Mouse (Mus musculus) spleen, adult 2 months (tissue): ENCODE data around the gene Ankfy1. TPM values are rescaled to one million over a fixed set of nuclear protein-coding genes. Genes with fewer than 3 reads are reported as not detected.
A peak's percentile ranks its signal among the peaks of the same experiment; 100 is the strongest.
"Not testable (repeated sequence)": the region's sequence is repeated elsewhere in the genome, so short reads cannot be mapped to it uniquely, and the experiment has no call there.

ENCODE experiments used
- DNase-seq, 2 experiments: peaks; one replicate each; pipeline versions ENCODE4 v3.0.0 to v3.0.0-alpha.2; 2012 to 2021; ENCODE audit warnings: low spot score in 2 of 2, low read depth in 1 of 2
- H3K27ac ChIP-seq: fragments of 200-500 bp; 2 replicates; pipeline ENCODE4 v1.5.1; 2012; ENCODE audit warnings: low read length, inconsistent platforms; ENCODE audit not compliant: insufficient read depth
- H3K27me3 ChIP-seq: fragments of 200-500 bp; 2 replicates; pipeline ENCODE4 v1.6.1; 2012; ENCODE audit warnings: mild to moderate bottlenecking, moderate library complexity, low read length, inconsistent platforms; ENCODE audit not compliant: control insufficient read depth, insufficient read depth
- H3K36me3 ChIP-seq: fragments of 200-500 bp; 2 replicates; pipeline ENCODE4 v1.6.1; 2012; ENCODE audit warnings: mild to moderate bottlenecking, low read length, inconsistent platforms; ENCODE audit not compliant: control insufficient read depth, insufficient read depth
- H3K4me1 ChIP-seq: fragments of 200-500 bp; 2 replicates; pipeline ENCODE4 v1.6.1; 2011; ENCODE audit warnings: inconsistent platforms; ENCODE audit not compliant: control insufficient read depth, insufficient read depth, insufficient read length
- H3K4me3 ChIP-seq: fragments of 200-500 bp; 2 replicates; pipeline ENCODE4 v1.5.1; 2011; ENCODE audit warnings: mild to moderate bottlenecking, inconsistent platforms; ENCODE audit not compliant: insufficient read depth, insufficient read length; ENCODE audit errors: extremely low read depth
- CTCF ChIP-seq: fragments of 200-500 bp; IDR thresholded peaks from 2 replicates; pipeline ENCODE4 v1.5.1; 2011; ENCODE audit warnings: mild to moderate bottlenecking, inconsistent platforms; ENCODE audit not compliant: insufficient read depth, insufficient read length, insufficient replicate concordance; ENCODE audit errors: extremely low read depth
- POLR2A ChIP-seq: fragments of 200-500 bp; IDR thresholded peaks from 2 replicates; pipeline ENCODE4 v1.6.1; 2011; ENCODE audit warnings: low read depth, low read length, inconsistent platforms
- WGBS: fragments of 180-500 bp; shearing (Covaris S2); methylation state at CpG from one replicate; pipeline ENCODE4 v1.1.7; 2018; 5-methylcytosine and 5-hydroxymethylcytosine counted together
- polyA plus RNA-seq: library from polyadenylated mRNA; depleted of rRNA; stranded (reverse); fragments of >200 nt; gene quantifications from 2 replicates; pipeline ENCODE4 v1.2.3, GENCODE M21; 2012

Ankfy1 gene
- polyA plus RNA-seq, 1 experiment, result 25.4 TPM

DNA sequence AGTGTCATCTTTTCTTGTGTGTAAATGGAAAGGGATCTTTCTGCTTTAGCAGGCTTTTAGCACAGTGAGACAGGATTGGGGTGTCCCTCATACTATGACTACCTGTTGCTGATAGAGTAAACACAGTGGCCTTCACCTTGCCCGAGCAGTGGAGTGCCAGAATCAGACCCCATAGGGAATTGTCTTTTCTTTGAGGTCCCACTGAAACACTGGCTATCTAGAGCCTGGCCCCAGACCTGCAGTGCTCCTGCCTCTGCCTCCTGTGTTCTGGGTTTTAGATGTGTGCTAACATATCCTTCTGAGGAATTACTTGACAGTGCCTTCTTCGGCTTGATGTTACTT lies 45.7 kb downstream of the Ankfy1 start:
- H3K36me3 ChIP-seq, result peaks cover 37% of the 10 kb centered on the region
- H3K27ac ChIP-seq, result no peak overlapping the region
- H3K4me1 ChIP-seq, result no peaks in the 10 kb centered on the region
- TF ChIP-seq POLR2A (no peak), CTCF (no peak)
- H3K27me3 ChIP-seq, result no peaks in the 10 kb centered on the region
- WGBS, result 91% methylated on average over 2 of the region's 2 CpGs
- H3K4me3 ChIP-seq, result no peak overlapping the region
- no peak for DNase-seq

DNA sequence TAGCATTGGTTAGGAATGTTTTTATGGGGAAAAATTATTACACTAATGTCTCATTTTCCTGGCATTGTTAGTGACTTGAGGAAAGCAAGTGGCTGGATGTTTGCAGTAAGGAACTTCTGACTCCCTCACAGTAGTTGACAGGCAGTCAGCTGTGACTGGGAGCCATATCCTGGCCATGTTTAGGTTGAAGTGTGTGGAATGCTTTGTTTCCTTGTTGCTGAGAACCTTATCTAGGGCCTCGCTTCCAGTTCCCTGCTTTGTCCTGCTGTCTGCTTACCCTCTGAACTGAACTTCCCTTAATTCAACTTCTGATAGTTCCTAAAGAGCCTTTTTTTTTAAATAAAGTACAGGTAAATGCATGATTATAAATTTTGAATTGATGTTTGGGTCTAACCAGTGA lies 46.5 kb downstream of the Ankfy1 start:
- Histone ChIP-seq H3K27ac (no peak overlapping the region), H3K4me3 (no peak overlapping the region), H3K4me1 (no peaks in the 10 kb centered on the region), H3K36me3 (peaks cover 32% of the 10 kb centered on the region), H3K27me3 (no peaks in the 10 kb centered on the region)
- no peak for TF ChIP-seq CTCF
- no peak for TF ChIP-seq POLR2A
- WGBS, result 89% methylated on average over 1 of the region's 1 CpGs
- DNase-seq, result no peak

- H3K36me3 ChIP-seq, result peaks cover 27% of the 10 kb centered on the region
- TF ChIP-seq CTCF, result peak; percentile 4; the same call in 1 of the 2 replicates
- not testable (repeated sequence) for H3K27ac ChIP-seq, H3K27me3 ChIP-seq, H3K4me3 ChIP-seq, H3K4me1 ChIP-seq
- DNase-seq, result peak in 1 of 2 experiments; percentile 25
- 93% methylated on average over 5 of the region's 5 CpGs for WGBS
Observed at GRCm38 (mm10) chr11:72737517-72737916, 47.7 kb downstream of the Ankfy1 start.

DNA sequence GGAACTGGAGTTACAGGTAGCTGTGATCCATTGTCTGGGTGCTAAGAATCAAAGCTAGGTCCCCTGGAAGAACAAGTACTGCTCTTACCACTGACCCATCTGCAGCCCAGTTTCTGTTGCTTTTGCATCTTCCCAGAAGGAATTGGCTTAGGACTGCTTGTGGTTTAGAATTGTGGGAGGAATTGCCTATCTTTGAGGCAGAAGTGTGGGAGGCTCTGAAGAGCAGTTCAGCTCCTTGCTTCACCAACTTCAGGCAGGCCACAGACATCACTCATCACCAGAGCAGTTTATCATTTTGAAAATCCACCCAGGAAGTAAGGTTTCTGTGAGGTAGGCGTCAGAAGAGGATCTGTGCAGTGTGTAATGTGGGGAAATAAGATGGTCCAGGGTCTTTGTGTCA lies 49.2 kb downstream of the Ankfy1 start:
- no peaks in the 10 kb centered on the region for H3K27me3 ChIP-seq
- TF ChIP-seq CTCF (no peak), POLR2A (no peak)
- H3K4me1 ChIP-seq, result no peaks in the 10 kb centered on the region
- no peak overlapping the region for H3K4me3 ChIP-seq
- WGBS, result 73% methylated on average over 1 of the region's 1 CpGs
- H3K36me3 ChIP-seq, result peaks cover 23% of the 10 kb centered on the region
- no peak overlapping the region for H3K27ac ChIP-seq
- no peak for DNase-seq

DNA sequence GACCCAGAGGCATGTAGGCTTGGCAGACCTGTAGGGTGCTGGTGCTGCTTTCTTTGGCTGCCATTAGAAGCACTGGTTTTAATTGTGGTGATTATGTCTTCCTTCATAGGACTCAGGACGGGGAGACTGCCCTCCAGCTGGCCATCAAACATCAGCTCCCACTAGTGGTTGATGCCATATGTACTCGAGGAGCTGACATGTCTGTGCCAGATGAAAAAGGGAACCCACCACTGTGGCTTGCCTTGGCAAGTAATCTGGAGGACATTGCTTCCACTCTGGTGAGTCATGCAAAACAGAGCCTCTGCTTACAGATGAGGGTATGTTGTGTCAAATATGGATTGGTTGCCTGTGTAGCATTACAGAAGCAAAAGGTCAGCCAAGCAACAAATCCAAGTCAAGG lies 62.1 kb downstream of the Ankfy1 start:
- H3K4me3 ChIP-seq, result no peak overlapping the region
- H3K27me3 ChIP-seq, result no peaks in the 10 kb centered on the region
- no peak for DNase-seq
- 45% methylated on average over 2 of the region's 2 CpGs for WGBS
- TF ChIP-seq POLR2A (no peak), CTCF (no peak)
- peaks cover 59% of the 10 kb centered on the region for H3K36me3 ChIP-seq
- no peaks in the 10 kb centered on the region for H3K4me1 ChIP-seq
- H3K27ac ChIP-seq, result no peak overlapping the region

GRCm38 (mm10) chr11:72758316-72758715 lies 68.5 kb downstream of the Ankfy1 start:
- no peak overlapping the region for H3K4me3 ChIP-seq
- TF ChIP-seq CTCF (no peak), POLR2A (no peak)
- DNase-seq, result no peak
- peaks cover 62% of the 10 kb centered on the region for H3K36me3 ChIP-seq
- H3K27me3 ChIP-seq, result no peaks in the 10 kb centered on the region
- no peaks in the 10 kb centered on the region for H3K4me1 ChIP-seq
- WGBS, result 98% methylated on average over 5 of the region's 5 CpGs
- H3K27ac ChIP-seq, result no peak overlapping the region

- TF ChIP-seq CTCF (no peak), POLR2A (no peak)
- H3K27me3 ChIP-seq, result no peaks in the 10 kb centered on the region
- peaks cover 64% of the 10 kb centered on the region for H3K36me3 ChIP-seq
- H3K4me1 ChIP-seq, result no peaks in the 10 kb centered on the region
- no peak overlapping the region for H3K27ac ChIP-seq
- DNase-seq, result no peak
- 94% methylated on average over 6 of the region's 6 CpGs for WGBS
- no peak overlapping the region for H3K4me3 ChIP-seq
Observed at GRCm38 (mm10) chr11:72759581-72759980, 69.8 kb downstream of the Ankfy1 start.
